Mouse (Mus musculus) left cerebral cortex, postnatal 36 days (tissue): Measurements from ENCODE around the gene Cenpt. TPM values are rescaled to one million over a fixed set of nuclear protein-coding genes. Genes with fewer than 3 reads are reported as not detected.
"Not testable (repeated sequence)": the region's sequence is repeated elsewhere in the genome, so short reads cannot be mapped to it uniquely, and the experiment has no call there.

ENCODE experiments used
- DNase-seq, 2 experiments: peaks; one replicate each; pipeline ENCODE4 v3.0.0; 2021 to 2022; ENCODE audit warnings: low spot score in 2 of 2, mixed read lengths in 1 of 2
- intact Hi-C: fragments of 180-260 bp; cut with DNase I; formaldehyde crosslinking; loops from one replicate; pipeline ENCODE4 v1.15.1; 2025
- total RNA-seq, 2 experiments: library from RNA; stranded (reverse); gene quantifications; 2 replicates each; pipeline ENCODE4 v1.2.3; 2021

The Cenpt gene
- total RNA-seq, 2 experiments from 2014 or later, result 15.2 to 18.0 TPM

DNA sequence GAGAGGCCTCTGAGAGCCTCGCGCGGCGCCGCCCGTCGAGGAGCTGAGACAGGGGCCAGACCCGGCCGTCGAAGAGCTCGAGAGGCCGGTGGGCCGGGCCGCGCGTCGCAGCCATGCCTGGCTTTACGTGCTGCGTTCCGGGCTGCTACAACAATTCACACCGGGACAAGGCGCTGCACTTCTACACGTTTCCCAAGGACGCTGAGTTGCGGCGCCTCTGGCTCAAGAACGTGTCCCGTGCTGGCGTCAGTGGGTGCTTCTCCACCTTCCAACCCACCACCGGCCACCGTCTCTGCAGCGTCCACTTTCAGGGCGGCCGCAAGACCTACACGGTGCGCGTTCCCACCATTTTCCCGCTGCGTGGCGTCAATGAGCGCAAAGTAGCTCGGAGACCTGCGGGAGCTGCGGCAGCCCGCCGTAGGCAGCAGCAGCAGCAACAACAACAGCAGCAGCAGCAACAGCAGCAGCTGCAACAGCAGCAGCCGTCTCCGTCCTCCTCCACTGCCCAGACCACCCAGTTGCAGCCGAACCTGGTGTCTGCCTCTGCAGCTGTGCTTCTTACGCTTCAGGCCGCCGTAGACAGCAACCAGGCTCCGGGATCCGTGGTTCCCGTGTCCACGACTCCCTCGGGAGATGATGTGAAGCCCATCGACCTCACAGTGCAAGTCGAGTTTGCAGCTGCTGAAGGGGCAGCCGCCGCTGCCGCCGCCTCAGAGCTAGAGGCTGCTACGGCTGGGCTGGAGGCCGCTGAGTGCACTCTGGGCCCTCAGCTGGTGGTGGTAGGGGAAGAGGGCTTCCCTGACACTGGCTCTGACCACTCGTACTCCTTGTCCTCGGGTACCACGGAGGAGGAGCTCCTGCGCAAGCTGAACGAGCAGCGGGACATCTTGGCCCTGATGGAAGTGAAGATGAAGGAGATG is 2.4 kb upstream of the Cenpt start:
- intact Hi-C loops, result loop anchor here (10.0 kb wide), 1 partner anchor 141 kb away; no protein-coding TSS in a partner anchor
- peak; percentile 65 to 67 for DNase-seq

DNA sequence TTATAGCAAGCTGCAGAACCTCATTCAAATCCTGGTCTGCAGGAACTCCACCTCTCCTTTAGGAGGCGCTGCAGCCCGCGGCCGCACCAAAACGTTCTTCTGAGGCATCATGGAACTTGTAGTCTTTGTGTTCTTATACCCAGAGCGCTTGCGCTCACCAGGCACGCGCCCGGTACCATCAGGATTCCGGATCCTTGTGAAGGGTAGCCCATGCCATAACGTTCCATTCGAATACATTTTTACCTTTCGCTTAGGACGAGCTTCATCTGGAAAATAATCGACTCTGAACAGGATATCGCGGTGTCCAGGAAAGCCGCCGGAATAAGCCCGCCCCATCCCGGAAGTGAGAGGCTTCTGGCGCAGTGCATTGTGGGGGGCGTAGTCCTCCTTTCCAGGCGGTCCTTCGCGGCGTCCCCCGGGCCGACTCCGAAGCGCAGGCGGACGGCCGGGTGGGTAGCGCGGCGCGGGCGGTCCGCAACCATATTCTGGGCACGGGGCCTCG is 1.7 kb upstream of the Cenpt start, which contains the start of gene Thap11:
Gene Thap11, plus strand, starts transcription at position 418 of the 502 bp plus-strand sequence.
- DNase-seq, result peak; percentile 93 to 94
- intact Hi-C loops, result loop anchor here (10.0 kb wide), 1 partner anchor 140 kb away; no protein-coding TSS in a partner anchor

DNA sequence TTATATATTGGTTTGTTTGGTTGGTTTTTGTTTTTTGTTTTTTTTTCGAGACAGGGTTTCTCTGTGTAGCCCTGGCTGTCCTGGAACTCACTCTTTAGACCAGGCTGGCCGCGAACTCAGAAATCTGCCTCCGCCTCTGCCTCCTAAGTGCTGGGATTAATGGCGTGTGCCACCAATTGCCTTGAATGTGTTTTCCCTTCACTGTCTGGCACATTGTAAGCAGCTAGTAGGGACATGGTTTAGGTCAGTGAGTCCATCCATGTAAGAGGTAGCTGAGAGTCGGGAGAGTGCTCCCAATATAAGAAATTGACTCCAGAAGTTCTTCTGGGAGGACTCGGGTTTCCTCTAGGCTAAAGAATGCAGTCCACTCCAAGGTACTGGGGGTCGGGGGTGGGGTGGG is 1.2 kb upstream of the Cenpt start:
- intact Hi-C loops, result loop anchor here (10.0 kb wide), 1 partner anchor 140 kb away; no protein-coding TSS in a partner anchor
- DNase-seq, result no peak

DNA sequence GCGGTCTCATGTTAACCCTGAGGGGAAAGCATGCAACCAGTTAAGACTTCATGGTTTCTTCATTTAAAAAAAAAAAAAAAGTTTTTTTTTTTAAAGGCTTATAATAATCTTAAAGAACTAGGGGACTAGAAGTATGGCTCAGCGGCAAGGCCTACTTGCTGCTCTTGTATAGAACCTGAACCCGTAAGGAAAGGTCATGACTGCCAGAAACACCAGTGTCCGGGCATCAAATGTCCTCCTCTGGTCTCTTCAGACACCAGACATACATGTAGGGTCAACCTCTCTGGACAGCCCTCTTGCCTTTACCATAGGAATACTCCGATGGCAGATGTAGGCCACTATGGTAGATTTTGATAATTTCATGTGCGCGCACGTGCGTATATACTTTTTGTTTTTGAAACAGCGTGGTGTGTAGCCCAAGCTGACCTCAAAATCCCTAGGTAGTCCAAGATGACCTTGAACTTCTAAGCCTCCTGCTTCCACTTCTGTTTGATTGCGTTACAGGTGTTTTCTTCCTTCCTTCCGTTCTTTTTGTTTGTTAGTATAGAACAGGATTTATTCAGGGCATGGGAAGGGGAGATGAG is 840 bp downstream of the Cenpt start:
- no peak for DNase-seq
- intact Hi-C loops, result loop anchor here (10.0 kb wide), 1 partner anchor 137 kb away; no protein-coding TSS in a partner anchor

DNA sequence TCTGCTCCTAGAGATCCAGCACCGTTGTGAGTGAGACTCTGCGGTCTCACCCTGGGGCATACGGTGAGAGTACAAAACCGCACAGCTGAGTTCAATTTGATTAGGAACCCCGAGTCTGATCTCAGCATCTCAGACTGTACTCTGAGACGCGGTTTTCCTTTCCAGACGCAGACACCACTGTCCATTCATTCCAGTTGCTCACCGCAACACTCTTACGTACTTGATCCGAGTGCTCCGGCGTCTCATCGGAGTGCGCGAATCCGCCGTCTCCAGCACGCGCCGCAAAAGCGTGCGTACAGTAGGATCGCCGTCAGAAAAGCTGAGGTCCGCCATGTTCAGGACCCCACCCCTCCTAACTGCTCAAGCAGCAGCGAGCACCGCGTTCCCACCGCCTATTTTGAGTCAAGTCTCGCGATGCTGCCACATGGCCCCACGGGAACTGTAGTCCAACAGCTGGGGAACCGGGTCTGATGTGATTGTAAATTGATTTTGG is 1.4 kb downstream of the Cenpt start:
- intact Hi-C loops, result loop anchor here (10.0 kb wide), 1 partner anchor 137 kb away; no protein-coding TSS in a partner anchor
- peak; percentile 86 to 88 for DNase-seq

DNA sequence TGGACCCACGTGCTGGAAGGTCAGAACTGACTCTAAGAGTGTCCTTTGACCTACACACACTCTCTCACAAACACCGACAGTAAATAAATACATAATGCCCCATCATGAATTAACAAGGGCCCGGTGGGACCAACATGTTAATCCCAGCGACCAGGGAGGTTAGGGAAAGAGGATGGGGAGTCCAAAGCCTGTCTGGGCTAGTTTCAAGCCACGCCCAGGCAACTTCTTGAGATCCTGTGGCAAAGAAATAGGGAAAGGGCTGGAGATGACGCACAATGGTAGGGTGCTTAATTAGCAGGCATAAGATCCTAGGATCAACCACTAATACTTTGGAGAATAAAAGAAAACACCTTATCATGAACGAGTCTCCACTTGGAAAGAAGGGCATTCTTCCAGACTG is 2.5 kb downstream of the Cenpt start:
- DNase-seq, result no peak
- intact Hi-C loops, result loop anchor here (10.0 kb wide), 1 partner anchor 136 kb away; no protein-coding TSS in a partner anchor

DNA sequence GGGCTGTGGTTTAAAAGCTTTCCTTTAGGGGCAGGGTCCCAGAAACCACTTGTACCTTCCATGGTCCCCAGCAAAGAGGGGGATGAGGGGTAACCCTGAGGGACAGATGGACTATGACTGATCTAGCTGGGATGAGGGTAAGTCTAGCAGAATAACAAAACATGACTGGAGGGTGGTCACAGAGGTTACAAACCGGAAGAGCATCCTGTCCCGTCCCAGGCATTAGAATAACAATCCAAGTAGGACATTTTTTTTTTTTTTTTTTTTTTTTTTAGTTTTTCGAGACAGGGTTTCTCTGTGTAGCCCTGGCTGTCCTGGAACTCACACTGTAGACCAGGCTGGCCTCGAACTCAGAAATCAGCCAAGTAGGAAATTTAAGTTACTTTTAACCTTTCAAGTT is 3.1 kb downstream of the Cenpt start:
- DNase-seq, result no peak
- intact Hi-C loops, result loop anchor here (10.0 kb wide), 1 partner anchor 135 kb away; no protein-coding TSS in a partner anchor

DNA sequence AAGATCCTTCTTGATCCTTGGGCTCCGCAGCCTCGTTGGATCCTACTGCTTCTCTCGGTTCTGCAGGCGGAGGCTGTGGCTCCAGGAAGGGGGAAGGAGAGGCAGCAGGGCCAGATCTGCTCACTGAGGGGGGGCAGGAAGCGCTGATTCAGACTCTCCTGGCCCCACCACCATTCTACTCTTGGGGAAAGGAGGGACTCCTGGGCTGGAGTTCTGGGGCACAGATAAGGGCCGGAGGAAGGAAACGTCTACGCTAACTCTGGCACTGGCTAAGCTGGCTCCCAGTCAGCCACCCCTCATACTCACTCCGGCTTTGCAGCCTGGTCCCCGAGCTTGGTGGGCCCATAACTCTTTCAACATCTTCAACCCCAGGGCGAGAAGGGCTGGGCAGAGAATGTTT is 6.4 kb downstream of the Cenpt start:
- no peak for DNase-seq
- intact Hi-C loops, result no loop called here

DNA sequence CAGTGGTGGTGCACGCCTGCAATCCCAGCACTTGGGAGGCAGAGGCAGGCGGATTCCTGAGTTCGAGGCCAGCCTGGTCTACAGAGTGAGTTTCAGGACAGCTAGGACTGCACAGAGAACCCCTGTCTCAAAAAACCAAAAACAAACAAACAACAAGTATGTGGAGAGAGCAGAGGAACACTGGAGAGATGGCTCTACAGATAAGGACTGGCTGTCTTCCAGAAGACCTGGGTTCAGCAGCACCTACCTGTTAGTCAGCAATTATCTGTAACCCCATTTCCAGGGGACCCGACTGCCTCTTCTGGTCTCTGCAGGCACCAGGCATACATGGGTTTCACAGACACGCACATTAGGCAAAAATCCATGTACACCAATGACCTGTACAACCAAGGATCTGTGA is 13.9 kb downstream of the Cenpt start:
- intact Hi-C loops, result loop anchor here (10.0 kb wide), 1 partner anchor 186 kb away; no protein-coding TSS in a partner anchor
- no peak for DNase-seq

DNA sequence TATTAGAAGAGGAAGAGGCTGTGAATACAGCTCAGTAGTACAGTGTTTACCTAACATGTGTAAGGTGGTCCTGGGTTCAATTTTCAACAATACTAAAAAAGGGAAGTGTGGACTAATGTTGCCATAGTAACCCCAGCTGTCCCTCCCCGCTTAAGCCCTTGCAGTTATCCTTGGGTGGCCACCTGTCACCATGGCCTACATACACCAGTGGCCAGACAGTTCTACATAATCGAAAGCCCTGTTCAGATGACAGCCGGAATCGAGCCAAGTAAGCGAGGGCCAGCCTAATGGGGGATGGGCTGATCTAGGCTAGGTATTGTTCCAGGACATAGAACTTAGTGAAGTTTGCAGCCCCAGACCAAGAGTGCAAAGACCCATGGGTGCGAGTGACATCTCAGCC is 16.1 kb downstream of the Cenpt start:
- intact Hi-C loops, result loop anchor here (10.0 kb wide), 1 partner anchor 188 kb away; no protein-coding TSS in a partner anchor
- DNase-seq, result no peak

DNA sequence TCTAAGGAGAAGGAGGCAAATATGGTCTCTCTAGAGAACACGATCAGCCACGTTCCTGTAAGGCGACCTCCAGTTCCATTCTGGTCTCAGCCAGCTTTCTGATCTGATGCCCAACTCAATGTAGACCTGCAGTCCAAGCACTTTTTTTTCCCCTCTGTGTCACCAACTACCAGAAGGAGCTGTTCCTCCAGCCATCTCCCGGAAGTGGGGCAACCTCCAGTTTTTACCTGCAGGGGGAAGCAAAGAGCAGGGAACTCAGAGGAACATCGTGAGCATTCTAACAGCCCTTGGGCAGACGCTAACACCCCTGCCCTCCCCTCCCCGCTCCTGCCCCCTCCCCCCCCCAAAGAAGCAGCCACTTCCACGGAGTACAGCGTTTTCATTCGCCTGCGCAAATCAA is 17.8 kb downstream of the Cenpt start:
- intact Hi-C loops, result loop anchor here (10.0 kb wide), 1 partner anchor 189 kb away; no protein-coding TSS in a partner anchor
- peak; percentile 45 to 63 for DNase-seq

DNA sequence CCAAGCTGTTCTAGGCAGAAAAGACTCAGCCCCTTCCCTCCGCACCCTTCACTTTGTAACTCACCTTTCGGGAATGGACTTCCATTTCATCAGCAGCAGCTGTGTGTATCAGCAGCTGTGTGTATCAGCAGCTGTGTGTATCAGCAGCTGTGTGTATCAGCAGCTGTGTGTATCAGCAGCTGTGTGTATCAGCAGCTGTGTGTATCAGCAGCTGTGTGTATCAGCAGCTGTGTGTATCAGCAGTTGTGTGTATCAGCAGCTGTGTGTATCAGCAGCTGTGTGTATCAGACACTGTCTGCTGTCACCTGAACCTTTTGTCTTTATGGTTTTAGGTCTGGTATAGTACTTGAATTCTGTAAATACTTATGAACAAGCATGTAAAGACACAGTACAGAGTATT is 19.3 kb downstream of the Cenpt start:
- intact Hi-C loops, result loop anchor here (10.0 kb wide), 1 partner anchor 191 kb away; no protein-coding TSS in a partner anchor
- DNase-seq, result not testable (repeated sequence)

DNA sequence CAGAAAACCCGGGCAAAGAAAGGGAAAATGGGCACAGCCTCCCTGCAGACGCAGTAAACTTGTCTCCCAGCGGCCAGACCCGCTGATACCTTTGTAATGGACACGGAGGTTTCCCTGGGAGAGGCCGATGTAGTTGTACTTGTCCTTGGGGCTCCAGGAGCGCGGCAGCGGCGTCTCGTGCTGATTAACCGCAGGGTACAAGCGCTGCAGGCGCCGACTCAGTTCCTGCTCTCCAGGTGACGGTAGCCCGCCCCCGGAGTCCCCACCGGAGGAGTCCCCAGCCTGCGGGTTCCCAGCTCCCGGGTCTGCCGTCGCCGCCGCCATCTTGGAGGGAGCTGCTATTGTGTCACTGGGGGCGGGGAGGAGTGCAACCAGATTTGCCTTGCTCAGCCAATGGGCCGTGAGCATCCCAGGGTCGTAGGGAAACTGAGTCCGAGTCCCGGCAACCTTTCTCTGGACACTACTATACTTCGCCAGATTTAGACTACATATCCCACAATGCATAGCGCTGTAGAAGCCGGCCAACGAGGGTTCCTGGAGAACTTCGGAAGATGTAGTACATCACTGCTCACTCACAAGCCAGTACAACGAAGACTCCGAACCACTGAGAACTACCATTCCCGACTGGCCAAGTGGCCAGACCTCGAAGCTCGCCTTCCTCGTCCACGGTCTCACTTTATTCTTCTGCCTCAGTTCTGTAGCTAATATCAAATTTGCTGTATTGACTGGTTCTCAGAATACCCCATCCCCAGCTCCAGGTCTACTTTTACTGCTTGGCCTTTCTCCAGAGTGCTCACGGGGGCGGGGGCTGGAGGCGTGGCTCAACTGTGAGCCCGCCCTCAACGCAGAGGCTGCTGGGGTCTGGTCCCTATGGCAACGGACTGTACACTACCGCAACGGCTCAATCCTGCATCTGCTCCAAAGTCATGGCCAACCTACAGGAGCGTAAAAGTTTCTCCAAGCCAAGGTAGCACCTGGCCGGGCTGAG is 25.9 kb downstream of the Cenpt start, which contains the start of the genes Ranbp10 and Tsnaxip1:
Gene Ranbp10, minus strand, starts transcription at position 490 of the 988 bp plus-strand sequence.
Gene Tsnaxip1, plus strand, starts transcription at position 871 of the 988 bp plus-strand sequence.
- peak; percentile 93 to 97 for DNase-seq
- intact Hi-C loops, result loop anchor here (10.0 kb wide), 1 partner anchor 112 kb away; no protein-coding TSS in a partner anchor

DNA sequence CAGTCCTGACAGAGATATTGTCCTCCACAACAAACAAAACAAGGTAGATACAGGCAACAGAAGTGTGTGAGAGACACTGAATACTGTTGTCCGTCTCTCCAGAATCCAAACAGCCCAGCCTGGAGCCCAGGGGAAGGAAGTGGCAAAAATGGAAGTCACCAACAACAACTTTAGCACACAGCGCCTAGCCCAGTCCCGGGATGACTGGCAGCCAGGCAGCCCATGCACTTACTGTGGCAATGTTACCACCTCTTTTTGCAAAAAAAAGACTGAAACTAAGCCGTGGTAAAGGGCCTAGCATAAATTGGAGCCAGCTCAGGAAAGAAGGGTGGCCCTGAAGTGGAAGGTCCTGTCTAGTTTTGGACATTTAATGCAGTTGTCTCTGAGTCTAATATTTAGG is 26.7 kb downstream of the Cenpt start:
- DNase-seq, result no peak
- intact Hi-C loops, result loop anchor here (10.0 kb wide), 1 partner anchor 112 kb away; no protein-coding TSS in a partner anchor

DNA sequence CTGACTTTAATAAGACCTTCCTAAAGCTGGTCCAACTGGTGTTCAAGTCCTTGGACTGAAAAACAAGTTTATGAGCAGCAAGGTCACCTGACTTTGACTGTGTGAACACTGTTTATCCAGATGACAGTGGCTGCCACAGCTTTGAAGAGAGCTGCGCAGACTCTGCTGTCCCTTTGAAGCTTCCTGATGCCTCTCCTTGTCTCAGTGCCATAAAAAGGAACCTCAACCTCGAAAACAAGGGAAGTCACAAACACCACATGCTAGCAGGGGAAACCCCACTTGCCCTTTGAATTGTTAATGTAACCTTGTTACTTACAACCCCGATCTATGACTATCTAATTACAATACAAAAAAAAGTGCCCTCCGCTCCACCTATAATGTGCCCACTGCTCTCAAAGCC is 27.6 kb downstream of the Cenpt start:
- no peak for DNase-seq
- intact Hi-C loops, result loop anchor here (10.0 kb wide), 1 partner anchor 111 kb away; no protein-coding TSS in a partner anchor

DNA sequence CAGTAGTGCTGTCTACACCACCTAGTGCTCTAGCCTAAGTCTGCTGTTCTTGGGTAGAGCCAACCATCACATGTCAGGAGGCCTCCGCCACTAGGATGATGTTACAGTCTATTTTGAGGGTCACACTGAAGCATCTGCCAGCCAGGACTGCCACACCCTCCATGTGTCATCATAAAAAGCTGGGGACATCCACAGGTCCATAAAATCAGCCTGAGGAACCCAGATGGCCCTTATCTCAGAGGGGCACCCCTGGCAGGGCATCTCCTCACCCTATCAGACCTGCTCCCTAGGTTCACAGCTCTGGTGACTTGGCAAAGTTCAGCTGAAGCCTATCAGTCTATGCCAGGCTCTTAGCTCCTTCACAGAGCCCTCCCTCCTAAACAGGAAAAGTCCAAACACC is 32.2 kb downstream of the Cenpt start:
- no peak for DNase-seq
- intact Hi-C loops, result loop anchor here (10.0 kb wide), 1 partner anchor 106 kb away; no protein-coding TSS in a partner anchor

DNA sequence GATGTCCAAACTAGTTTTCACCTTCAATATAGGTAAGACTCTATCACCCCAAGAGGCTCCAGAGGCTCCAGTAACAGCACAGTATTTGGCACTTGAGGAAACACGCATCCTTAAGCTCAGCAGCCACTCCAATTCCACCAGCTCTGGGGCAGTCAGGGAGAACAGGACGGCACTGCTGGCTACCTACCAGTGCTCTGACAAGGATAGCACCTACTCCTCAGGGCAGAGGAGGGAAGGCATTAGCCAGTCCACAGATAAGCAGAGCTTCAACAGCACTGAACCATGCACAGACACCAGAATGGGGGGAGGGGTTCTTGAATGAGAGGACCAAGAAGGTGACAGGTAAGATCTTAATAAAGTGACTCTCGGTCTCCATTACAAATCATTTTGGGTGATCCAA is 33.4 kb downstream of the Cenpt start:
- DNase-seq, result no peak
- intact Hi-C loops, result loop anchor here (10.0 kb wide), 1 partner anchor 105 kb away; no protein-coding TSS in a partner anchor

DNA sequence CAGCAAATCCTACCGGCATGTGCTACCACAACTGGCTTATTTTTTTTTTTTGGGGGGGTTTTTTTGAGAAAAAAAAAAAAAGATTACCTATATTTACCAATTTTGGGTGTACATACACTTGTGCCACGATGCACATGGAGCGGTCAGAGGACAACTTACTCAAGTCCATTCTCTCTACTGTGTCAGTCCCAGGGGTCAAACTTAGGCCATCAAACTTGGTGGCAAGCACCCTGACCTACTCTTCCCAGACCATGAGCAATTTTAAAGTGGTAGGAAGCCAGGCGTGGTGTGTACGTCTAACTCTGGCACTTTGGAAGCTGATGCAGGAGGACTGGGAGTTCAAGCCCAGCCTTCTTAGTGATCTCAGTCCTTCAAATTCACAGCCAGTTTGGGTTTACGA is 39.8 kb downstream of the Cenpt start:
- intact Hi-C loops, result no loop called here
- DNase-seq, result no peak
